Mouse (Mus musculus): ENCODE data around the gene Bcl2l11. TPM values are rescaled to one million over a fixed set of nuclear protein-coding genes. Genes with fewer than 3 reads are reported as not detected.

The Bcl2l11 gene
- total RNA-seq, 2 experiments from 2014 or later, result 6.2 to 7.1 TPM

- no peak for DNase-seq (ENCODE audit: low spot score in 2 of 2)
- intact Hi-C loops (cut with DNase I), result no loop called here
Measured at GRCm38 (mm10) chr2:128134948-128135347, 9.1 kb downstream of the Bcl2l11 start.

GRCm38 (mm10) chr2:128136769-128137433 lies 11.1 kb downstream of the Bcl2l11 start:
- intact Hi-C loops (cut with DNase I), result no loop called here
- DNase-seq (ENCODE audit: low spot score in 2 of 2), result no peak

GRCm38 (mm10) chr2:128137480-128138276 lies 11.8 kb downstream of the Bcl2l11 start:
- DNase-seq (ENCODE audit: low spot score in 2 of 2), result no peak
- intact Hi-C loops (cut with DNase I), result no loop called here

- no peak for DNase-seq (ENCODE audit: low spot score in 2 of 2)
- intact Hi-C loops (cut with DNase I), result no loop called here
Measured at GRCm38 (mm10) chr2:128138924-128139323, 13.1 kb downstream of the Bcl2l11 start.

GRCm38 (mm10) chr2:128139781-128140180 lies 13.9 kb downstream of the Bcl2l11 start:
- no peak for DNase-seq (ENCODE audit: low spot score in 2 of 2)
- intact Hi-C loops (cut with DNase I), result no loop called here

GRCm38 (mm10) chr2:128140183-128140582 lies 14.3 kb downstream of the Bcl2l11 start:
- intact Hi-C loops (cut with DNase I), result no loop called here
- DNase-seq (ENCODE audit: low spot score in 2 of 2), result no peak

GRCm38 (mm10) chr2:128143992-128144391 lies 18.2 kb downstream of the Bcl2l11 start:
- intact Hi-C loops (cut with DNase I), result no loop called here
- DNase-seq (ENCODE audit: low spot score in 2 of 2), result no peak

- intact Hi-C loops (cut with DNase I), result no loop called here
- no peak for DNase-seq (ENCODE audit: low spot score in 2 of 2)
Measured at GRCm38 (mm10) chr2:128145433-128145832, 19.6 kb downstream of the Bcl2l11 start.

- no peak for DNase-seq (ENCODE audit: low spot score in 2 of 2)
- intact Hi-C loops (cut with DNase I), result no loop called here
Measured at GRCm38 (mm10) chr2:128149596-128149995, 23.8 kb downstream of the Bcl2l11 start.

- DNase-seq (ENCODE audit: low spot score in 2 of 2), result no peak
- intact Hi-C loops (cut with DNase I), result no loop called here
Measured at GRCm38 (mm10) chr2:128152211-128152610, 26.4 kb downstream of the Bcl2l11 start.

GRCm38 (mm10) chr2:128152845-128153550 lies 27.2 kb downstream of the Bcl2l11 start:
- DNase-seq (ENCODE audit: low spot score in 2 of 2), result no peak
- intact Hi-C loops (cut with DNase I), result no loop called here

- no peak for DNase-seq (ENCODE audit: low spot score in 2 of 2)
- intact Hi-C loops (cut with DNase I), result no loop called here
Measured at GRCm38 (mm10) chr2:128153551-128153910, 27.7 kb downstream of the Bcl2l11 start.

GRCm38 (mm10) chr2:128155412-128156066 lies 29.7 kb downstream of the Bcl2l11 start:
- no peak for DNase-seq (ENCODE audit: low spot score in 2 of 2)
- intact Hi-C loops (cut with DNase I), result no loop called here

- intact Hi-C loops (cut with DNase I), result no loop called here
Measured at GRCm38 (mm10) chr2:128156067-128156462, 30.2 kb downstream of the Bcl2l11 start.

GRCm38 (mm10) chr2:128156557-128157412 lies 30.9 kb downstream of the Bcl2l11 start:
- no peak for DNase-seq (ENCODE audit: low spot score in 2 of 2)
- intact Hi-C loops (cut with DNase I), result no loop called here

More at GRCm38 (mm10) chr2:128156067-128156462, 30.2 kb downstream of the Bcl2l11 start:
- no peak for DNase-seq (ENCODE audit: low spot score in 2 of 2)

GRCm38 (mm10) chr2:128158734-128159410 lies 33.0 kb downstream of the Bcl2l11 start:
- intact Hi-C loops (cut with DNase I), result no loop called here
- DNase-seq (ENCODE audit: low spot score in 2 of 2), result no peak

GRCm38 (mm10) chr2:128159619-128160125 lies 33.8 kb downstream of the Bcl2l11 start:
- intact Hi-C loops (cut with DNase I), result no loop called here
- DNase-seq (ENCODE audit: low spot score in 2 of 2), result no peak

- DNase-seq (ENCODE audit: low spot score in 2 of 2), result no peak
- intact Hi-C loops (cut with DNase I), result no loop called here
Measured at GRCm38 (mm10) chr2:128163177-128163576, 37.3 kb downstream of the Bcl2l11 start.

All from left cerebral cortex, postnatal 36 days (tissue).